Mouse (Mus musculus) liver, postnatal 0 days (tissue): Measurements from ENCODE around the gene Sppl3.

Experiments used
- CTCF ChIP-seq: sonication (generic); IDR thresholded peaks from 2 replicates; pipeline ENCODE4 v1.5.1; 2016; ENCODE audit warnings: antibody characterized with exemption, low read depth
- EP300 ChIP-seq: IDR thresholded peaks from 2 replicates; pipeline ENCODE4 v1.6.1; 2016; ENCODE audit warnings: antibody characterized with exemption, low read depth, mild to moderate bottlenecking

GRCm38 (mm10) chr5:115050776-115051175 is 39.8 kb downstream of the Sppl3 start:
- no peak for TF ChIP-seq CTCF
- TF ChIP-seq EP300, result no peak
